Mouse (Mus musculus) retina, postnatal 1 day (tissue): ENCODE measurements around the gene Map3k6.
A peak's percentile ranks its signal among the peaks of the same experiment; 100 is the strongest.

Experiments
- DNase-seq: peaks from one replicate; pipeline ENCODE4 v3.0.0-alpha.2; 2012

Map3k6 gene

GRCm38 (mm10) chr4:133286476-133287077 is 46.0 kb downstream of the Map3k6 start:
- no peak for DNase-seq

GRCm38 (mm10) chr4:133291255-133291654 is 50.6 kb downstream of the Map3k6 start:
- DNase-seq: no peak

- no peak for DNase-seq
Measured at GRCm38 (mm10) chr4:133292405-133292804, 51.8 kb downstream of the Map3k6 start.

GRCm38 (mm10) chr4:133292901-133293843 is 52.6 kb downstream of the Map3k6 start:
- DNase-seq: peak; percentile 55

- DNase-seq: no peak
Measured at GRCm38 (mm10) chr4:133294084-133294483, 53.5 kb downstream of the Map3k6 start.

- DNase-seq: no peak
Measured at GRCm38 (mm10) chr4:133297360-133297759, 56.7 kb downstream of the Map3k6 start.

GRCm38 (mm10) chr4:133297801-133298238 is 57.2 kb downstream of the Map3k6 start:
- DNase-seq: peak; percentile 89

GRCm38 (mm10) chr4:133298516-133299365 is 58.1 kb downstream of the Map3k6 start:
- DNase-seq: peak; percentile 50

- no peak for DNase-seq
Measured at GRCm38 (mm10) chr4:133299701-133300100, 59.1 kb downstream of the Map3k6 start.

GRCm38 (mm10) chr4:133300421-133300820 is 59.8 kb downstream of the Map3k6 start:
- DNase-seq: no peak

GRCm38 (mm10) chr4:133301802-133302201 is 61.2 kb downstream of the Map3k6 start:
- peak; percentile 79 for DNase-seq
